Mouse (Mus musculus) kidney, adult 8-10 months (tissue): Measurements from ENCODE around the gene Mmd2.

Source experiments
- DNase-seq, 2 experiments: peaks; one replicate each; pipeline ENCODE4 v3.0.0; 2022

The Mmd2 gene

GRCm38 (mm10) chr5:142605288-142605687 lies 3.3 kb downstream of the Mmd2 start:
- no peak for DNase-seq

GRCm38 (mm10) chr5:142604379-142604778 lies 4.2 kb downstream of the Mmd2 start:
- no peak for DNase-seq

- DNase-seq: peak; percentile 28 to 30
Measured at GRCm38 (mm10) chr5:142597648-142598390, 10.8 kb downstream of the Mmd2 start.

- DNase-seq: no peak
Measured at GRCm38 (mm10) chr5:142596723-142597122, 11.9 kb downstream of the Mmd2 start.

GRCm38 (mm10) chr5:142595698-142596097 lies 12.9 kb downstream of the Mmd2 start:
- DNase-seq: no peak

GRCm38 (mm10) chr5:142590953-142591616 lies 17.5 kb downstream of the Mmd2 start:
- no peak for DNase-seq

- DNase-seq: no peak
Measured at GRCm38 (mm10) chr5:142583616-142584126, 24.9 kb downstream of the Mmd2 start.

- DNase-seq: peak; percentile 2 to 50
Measured at GRCm38 (mm10) chr5:142581517-142581916, 27.1 kb downstream of the Mmd2 start.

GRCm38 (mm10) chr5:142578192-142578591 lies 30.4 kb downstream of the Mmd2 start:
- no peak for DNase-seq

GRCm38 (mm10) chr5:142576832-142577231 lies 31.8 kb downstream of the Mmd2 start:
- DNase-seq: no peak

GRCm38 (mm10) chr5:142574323-142575057 lies 34.1 kb downstream of the Mmd2 start:
- DNase-seq: no peak

- no peak for DNase-seq
Measured at GRCm38 (mm10) chr5:142564606-142565005, 44.0 kb downstream of the Mmd2 start.

- no peak for DNase-seq
Measured at GRCm38 (mm10) chr5:142560261-142560660, 48.3 kb downstream of the Mmd2 start.

GRCm38 (mm10) chr5:142557397-142558067 lies 51.1 kb downstream of the Mmd2 start:
- DNase-seq: peak; percentile 44 to 65

- DNase-seq: no peak
Measured at GRCm38 (mm10) chr5:142556721-142557120, 51.9 kb downstream of the Mmd2 start.

- no peak for DNase-seq
Measured at GRCm38 (mm10) chr5:142555866-142556265, 52.7 kb downstream of the Mmd2 start.

- DNase-seq: peak; percentile 87 to 88
Measured at GRCm38 (mm10) chr5:142550706-142551652, 57.6 kb downstream of the Mmd2 start, which contains the start of gene Radil. Radil (minus strand) TSS chr5:142551098.

- DNase-seq: no peak
Measured at GRCm38 (mm10) chr5:142549961-142550705, 58.5 kb downstream of the Mmd2 start.

GRCm38 (mm10) chr5:142549441-142549840 lies 59.2 kb downstream of the Mmd2 start:
- no peak for DNase-seq

- DNase-seq: no peak
Measured at GRCm38 (mm10) chr5:142547066-142547465, 61.5 kb downstream of the Mmd2 start.

- DNase-seq: no peak
Measured at GRCm38 (mm10) chr5:142546344-142546743, 62.3 kb downstream of the Mmd2 start.
